Mouse (Mus musculus) 416B (cell line): ENCODE measurements around the gene Mterf1a.
"Not testable (repeated sequence)": the region's sequence is repeated elsewhere in the genome, so short reads cannot be mapped to it uniquely, and the experiment has no call there.

Experiments used
- DNase-seq: peaks from one replicate; pipeline ENCODE4 v3.0.0; 2011; ENCODE audit warnings: low read depth

Mterf1a gene

GRCm38 (mm10) chr5:3893459-3894293 is at the start of gene Mterf1a:
Gene Mterf1a, minus strand, starts transcription at chr5:3893933.
- DNase-seq, result peak; percentile 71

GRCm38 (mm10) chr5:3943169-3943568 is 49.4 kb upstream of the Mterf1a start:
- DNase-seq, result not testable (repeated sequence)

- no peak for DNase-seq
Observed at GRCm38 (mm10) chr5:3941240-3941639, 47.5 kb upstream of the Mterf1a start.

- DNase-seq, result no peak
Observed at GRCm38 (mm10) chr5:3939335-3939734, 45.6 kb upstream of the Mterf1a start.

GRCm38 (mm10) chr5:3938905-3939304 is 45.2 kb upstream of the Mterf1a start:
- no peak for DNase-seq

GRCm38 (mm10) chr5:3935778-3936554 is 42.2 kb upstream of the Mterf1a start:
- DNase-seq, result no peak

- no peak for DNase-seq
Observed at GRCm38 (mm10) chr5:3935266-3935665, 41.5 kb upstream of the Mterf1a start.

- DNase-seq, result no peak
Observed at GRCm38 (mm10) chr5:3933551-3933950, 39.8 kb upstream of the Mterf1a start.

GRCm38 (mm10) chr5:3931636-3932035 is 37.9 kb upstream of the Mterf1a start:
- no peak for DNase-seq

- no peak for DNase-seq
Observed at GRCm38 (mm10) chr5:3930760-3931159, 37.0 kb upstream of the Mterf1a start.

GRCm38 (mm10) chr5:3928690-3929046 is 34.9 kb upstream of the Mterf1a start:
- peak; percentile 72 for DNase-seq

- DNase-seq, result peak; percentile 45
Observed at GRCm38 (mm10) chr5:3927801-3928689, 34.3 kb upstream of the Mterf1a start, which contains the start of gene Akap9. Gene Akap9, plus strand, starts transcription at chr5:3928054.

- peak; percentile 15 for DNase-seq
Observed at GRCm38 (mm10) chr5:3926666-3927065, 32.9 kb upstream of the Mterf1a start.

- DNase-seq, result no peak
Observed at GRCm38 (mm10) chr5:3922350-3922749, 28.6 kb upstream of the Mterf1a start.

- DNase-seq, result peak; percentile 66
Observed at GRCm38 (mm10) chr5:3905471-3905870, 11.7 kb upstream of the Mterf1a start.

GRCm38 (mm10) chr5:3894294-3894619 is 524 bp upstream of the Mterf1a start:
- DNase-seq, result not testable (repeated sequence)

GRCm38 (mm10) chr5:3889201-3889600 is 4.5 kb downstream of the Mterf1a start:
- peak; percentile 79 for DNase-seq

GRCm38 (mm10) chr5:3886862-3887261 is 6.9 kb downstream of the Mterf1a start:
- DNase-seq, result peak; percentile 15

- peak; percentile 36 for DNase-seq
Observed at GRCm38 (mm10) chr5:3873485-3873884, 20.2 kb downstream of the Mterf1a start.

- no peak for DNase-seq
Observed at GRCm38 (mm10) chr5:3872348-3872747, 21.4 kb downstream of the Mterf1a start.

- no peak for DNase-seq
Observed at GRCm38 (mm10) chr5:3870161-3870560, 23.6 kb downstream of the Mterf1a start.

- no peak for DNase-seq
Observed at GRCm38 (mm10) chr5:3845026-3845425, 48.7 kb downstream of the Mterf1a start, which contains the start of gene Lrrd1. Gene Lrrd1, plus strand, starts transcription at chr5:3845173.
